Mouse (Mus musculus) olfactory bulb, adult 2 months (tissue): ENCODE measurements around the gene Scyl1.

ENCODE experiments used
- CTCF ChIP-seq: fragments of 200-500 bp; IDR thresholded peaks from 2 replicates; pipeline ENCODE4 v1.5.1; 2012; ENCODE audit warnings: low read depth, mild to moderate bottlenecking, low read length, moderate library complexity; ENCODE audit not compliant: insufficient read depth
- POLR2A ChIP-seq: fragments of 200-500 bp; IDR thresholded peaks from 2 replicates; pipeline ENCODE4 v1.6.1; 2012; ENCODE audit warnings: mild to moderate bottlenecking, low read depth, low read length, moderate library complexity; ENCODE audit not compliant: insufficient read depth

DNA sequence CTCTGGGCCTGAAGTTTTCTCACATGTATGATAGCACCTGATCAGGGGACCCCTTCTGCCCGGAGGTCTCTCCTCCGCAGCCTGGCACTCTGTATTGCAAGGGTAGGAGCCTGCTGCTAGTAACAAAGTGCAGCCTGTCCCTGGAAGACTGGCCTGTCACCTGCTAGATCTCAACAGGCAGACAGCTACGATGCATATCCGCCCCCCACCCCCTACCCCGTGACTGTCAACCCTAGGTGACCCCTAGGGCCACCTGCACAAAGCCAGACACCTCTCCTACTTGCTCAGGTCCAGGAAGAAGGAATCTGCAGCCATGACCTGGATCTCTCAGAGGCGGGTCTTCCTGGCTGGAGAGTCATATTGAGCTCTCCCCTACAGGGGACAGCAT is 47.4 kb upstream of the Scyl1 start:
- TF ChIP-seq CTCF: 0 out of 2 replicates have a peak, but pooled peaks have one; percentile 11
- no peak for TF ChIP-seq POLR2A
